Mouse (Mus musculus) stomach, embryonic 14.5 days (tissue): ENCODE measurements at regions not wholly inside any gene's neighbourhood (a gene's known extent, or its start where the extent isn't known, plus 50 kb on each side); places are given as distances from the start of the nearest gene placed in this dataset.

ENCODE experiments used
- ATAC-seq: fragments of 200-750 bp; cut with Nextera tagmentation; 2 replicates; pipeline ENCODE4 v1.8.0; 2017; ENCODE audit warnings: low read depth, moderate TSS enrichment; ENCODE audit not compliant: insufficient number of reproducible peaks, insufficient read depth, low FRiP score
- H3K27ac ChIP-seq: fragments of 300-500 bp; sonication (generic); 2 replicates; pipeline ENCODE4 v1.5.1; 2014; ENCODE audit warnings: mild to moderate bottlenecking, low read length, moderate library complexity, mixed read lengths
- H3K27me3 ChIP-seq: fragments of 300-500 bp; sonication (generic); 2 replicates; pipeline ENCODE4 v1.6.1; 2014; ENCODE audit warnings: low read length, control low read depth, mixed read lengths; ENCODE audit not compliant: control insufficient read depth, insufficient read depth
- H3K36me3 ChIP-seq: fragments of 300-500 bp; sonication (generic); 2 replicates; pipeline ENCODE4 v1.6.1; 2014; ENCODE audit warnings: mild to moderate bottlenecking, control low read depth, low read length, moderate library complexity, mixed read lengths; ENCODE audit not compliant: control insufficient read depth, insufficient read depth
- H3K4me1 ChIP-seq: fragments of 300-500 bp; sonication (generic); 2 replicates; pipeline ENCODE4 v1.6.1; 2014; ENCODE audit warnings: low read length, control low read depth, mixed read lengths; ENCODE audit not compliant: control insufficient read depth, insufficient read depth
- H3K4me2 ChIP-seq: fragments of 300-500 bp; sonication (generic); replicated peaks from 2 replicates; pipeline ENCODE4 v1.6.1; 2014; ENCODE audit warnings: low read depth, low read length, control low read depth
- H3K4me3 ChIP-seq: fragments of 300-500 bp; sonication (generic); 2 replicates; pipeline ENCODE4 v1.5.1; 2014; ENCODE audit warnings: low read depth, low read length, control low read depth
- H3K9ac ChIP-seq: fragments of 300-500 bp; sonication (generic); replicated peaks from 2 replicates; pipeline ENCODE4 v1.6.1; 2014; ENCODE audit warnings: low read depth, mild to moderate bottlenecking, control low read depth, low read length, moderate library complexity, mixed read lengths
- H3K9me3 ChIP-seq: fragments of 300-500 bp; sonication (generic); 2 replicates; pipeline ENCODE4 v1.6.1; 2016; ENCODE audit warnings: low read depth, low read length, control low read depth; ENCODE audit not compliant: control insufficient read depth
- whole genome bisulfite sequencing: fragments of 180-500 bp; shearing (Covaris S2); extraction: QIAGEN DNeasy Blood & Tissue Kit; methylation state at CpG from one replicate; pipeline ENCODE4 v1.1.7; 2014; 5-methylcytosine and 5-hydroxymethylcytosine counted together

DNA sequence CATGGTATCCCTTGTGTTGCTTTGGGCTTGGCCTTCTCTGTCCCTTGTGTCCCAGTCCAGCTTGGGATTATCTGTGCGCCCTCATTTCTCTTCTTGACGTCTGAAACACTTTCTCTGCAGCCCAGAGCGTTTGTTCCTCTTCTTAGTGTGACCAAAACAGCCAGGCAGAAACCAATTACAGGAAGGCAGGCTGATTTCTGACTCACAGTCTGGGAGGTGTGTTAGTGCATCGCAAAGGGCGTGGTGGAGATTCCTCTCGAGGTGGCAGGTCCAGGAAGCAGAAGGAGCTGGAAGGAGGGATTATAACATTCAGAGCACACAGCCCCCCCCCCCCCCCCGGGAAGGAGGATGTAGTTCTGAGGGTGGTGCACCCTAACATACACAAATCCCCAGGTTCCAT, 64.6 kb upstream of the Errfi1 start:
- H3K9ac ChIP-seq = no peak overlapping the region
- no peak overlapping the region for H3K4me2 ChIP-seq
- H3K9me3 ChIP-seq = no peaks in the 10 kb centered on the region
- H3K27me3 ChIP-seq = no peaks in the 10 kb centered on the region
- no peak for ATAC-seq
- H3K27ac ChIP-seq = no peak overlapping the region
- no peak overlapping the region for H3K4me3 ChIP-seq
- 50% methylated on average over 7 of the region's 7 CpGs for WGBS
- H3K4me1 ChIP-seq = 0 out of 2 replicates have a peak, but pooled peaks cover 4% of the 10 kb centered on the region
- H3K36me3 ChIP-seq = no peaks in the 10 kb centered on the region

DNA sequence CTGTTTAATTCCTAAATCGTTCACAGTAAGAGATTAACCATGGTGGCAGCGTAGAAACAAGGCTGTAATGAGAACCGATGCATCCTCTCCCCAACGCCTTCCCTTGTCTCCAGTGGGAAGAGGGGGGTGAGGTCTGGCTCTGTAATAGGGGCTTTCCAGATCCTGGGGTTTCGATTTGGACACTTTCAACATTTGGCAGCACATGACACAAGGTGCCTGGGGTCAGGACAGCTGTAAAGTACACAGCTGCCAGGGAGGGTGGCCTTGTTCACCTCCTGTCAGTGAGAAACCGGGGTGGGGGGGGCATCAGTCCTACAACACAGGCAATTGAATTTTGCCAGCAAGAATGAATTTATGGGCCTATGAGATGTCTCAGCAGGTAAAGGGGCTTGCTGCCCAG, 66.6 kb upstream of the Errfi1 start:
- Histone ChIP-seq H3K36me3 (no peaks in the 10 kb centered on the region), H3K9ac (no peak overlapping the region), H3K9me3 (no peaks in the 10 kb centered on the region), H3K4me1 (0 out of 2 replicates have a peak, but pooled peaks cover 4% of the 10 kb centered on the region), H3K4me3 (no peak overlapping the region), H3K4me2 (no peak overlapping the region), H3K27me3 (no peaks in the 10 kb centered on the region), H3K27ac (no peak overlapping the region)
- WGBS = 53% methylated on average over 6 of the region's 6 CpGs
- ATAC-seq = no peak

DNA sequence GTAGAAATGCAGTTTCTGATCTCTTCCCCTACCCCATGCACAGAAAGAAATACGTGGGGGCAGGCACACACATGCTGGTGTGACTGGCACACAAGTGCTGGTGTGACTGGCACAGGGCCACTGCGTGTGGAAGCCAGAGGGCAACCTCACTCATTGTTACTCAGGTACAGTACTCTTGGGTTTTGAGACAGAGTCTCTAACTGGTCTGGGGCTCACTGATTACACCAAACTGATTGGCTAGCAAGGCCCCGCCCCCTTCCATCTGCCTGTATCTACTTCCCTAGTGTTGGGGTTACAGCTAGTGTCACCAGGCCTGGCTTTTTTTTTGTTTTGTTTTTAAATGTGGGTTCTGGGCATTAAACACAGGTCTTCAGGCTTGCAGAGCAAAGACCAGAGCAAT, 67.1 kb upstream of the Errfi1 start:
- no peak overlapping the region for H3K4me2 ChIP-seq
- H3K36me3 ChIP-seq = no peaks in the 10 kb centered on the region
- no peak for ATAC-seq
- no peaks in the 10 kb centered on the region for H3K27me3 ChIP-seq
- no peak overlapping the region for H3K27ac ChIP-seq
- H3K4me1 ChIP-seq = 0 out of 2 replicates have a peak, but pooled peaks cover 4% of the 10 kb centered on the region
- H3K9me3 ChIP-seq = no peaks in the 10 kb centered on the region
- 88% methylated on average over 3 of the region's 3 CpGs for WGBS
- no peak overlapping the region for H3K4me3 ChIP-seq
- H3K9ac ChIP-seq = no peak overlapping the region

DNA sequence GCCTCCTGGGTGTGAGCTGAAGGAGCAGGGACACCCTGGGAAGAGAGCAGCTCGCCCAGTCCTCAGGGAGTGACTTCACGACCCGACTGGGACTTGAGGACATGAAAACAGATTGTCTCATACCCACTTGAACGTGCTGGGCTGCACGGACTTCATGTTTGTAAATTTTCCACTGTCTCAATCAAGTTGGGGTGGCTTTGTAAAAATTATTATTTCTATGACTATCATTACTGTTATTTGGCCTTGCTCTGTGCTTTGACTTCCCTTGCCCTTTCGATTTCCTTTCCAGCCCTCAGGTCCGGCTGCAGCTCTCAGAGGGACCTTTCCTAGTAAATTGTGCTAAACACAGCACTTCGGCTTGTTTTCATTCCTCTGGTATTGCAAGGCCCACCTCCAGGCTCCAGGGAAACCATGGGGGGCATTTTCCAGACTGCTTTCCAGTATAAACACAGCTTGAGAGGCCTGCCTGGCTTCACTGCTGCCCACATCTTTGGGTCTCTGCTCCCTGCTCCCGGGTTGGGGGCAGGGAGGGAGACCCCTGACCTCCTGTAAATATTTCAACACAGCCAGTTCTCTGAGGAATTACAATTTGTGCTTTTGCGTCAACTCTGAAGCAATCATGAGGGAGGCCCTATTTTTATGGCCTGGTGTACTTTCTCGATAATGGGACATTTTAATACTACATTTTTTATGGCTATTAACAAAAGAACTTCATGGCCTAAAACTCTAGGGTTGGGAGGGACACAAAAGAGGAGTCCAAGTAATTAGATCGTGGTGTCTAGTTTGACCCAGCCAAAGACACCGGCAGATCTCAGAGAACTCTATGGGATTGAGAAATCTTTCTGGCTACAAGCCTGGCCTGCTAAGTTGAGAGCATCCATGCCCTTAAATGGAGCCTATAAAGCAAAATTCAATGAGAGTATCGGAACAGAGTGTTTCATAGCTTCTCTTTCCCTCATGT, 68.9 kb upstream of the Errfi1 start:
- no peaks in the 10 kb centered on the region for H3K27me3 ChIP-seq
- no peak overlapping the region for H3K4me2 ChIP-seq
- no peak overlapping the region for H3K4me3 ChIP-seq
- H3K9me3 ChIP-seq = no peaks in the 10 kb centered on the region
- H3K36me3 ChIP-seq = no peaks in the 10 kb centered on the region
- no peak overlapping the region for H3K27ac ChIP-seq
- 33% methylated on average over 14 of the region's 14 CpGs for WGBS
- no peak for ATAC-seq
- no peak overlapping the region for H3K9ac ChIP-seq
- H3K4me1 ChIP-seq = peaks cover 10% of the 10 kb centered on the region; the same call in 1 of the 2 replicates

DNA sequence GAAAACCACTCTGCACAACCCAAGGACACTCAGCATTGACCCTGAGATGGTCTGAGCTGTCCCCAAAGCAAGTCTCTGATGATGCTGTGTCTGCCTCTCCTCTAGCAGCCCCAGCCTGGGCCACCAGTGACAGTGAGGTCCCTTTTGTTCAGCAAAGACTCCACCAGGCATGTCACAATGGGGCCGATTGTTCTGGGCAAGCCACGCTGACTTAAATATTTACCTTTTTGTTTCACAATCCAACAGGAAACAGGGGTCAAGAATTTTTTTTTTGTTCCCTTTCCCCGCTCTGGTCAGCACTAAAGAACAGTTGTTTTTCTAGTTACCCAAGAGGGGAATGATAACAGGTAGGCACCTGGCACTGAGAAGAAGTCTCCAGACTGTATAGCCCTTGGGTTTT, 72.4 kb upstream of the Errfi1 start:
- H3K9ac ChIP-seq = no peak overlapping the region
- H3K9me3 ChIP-seq = no peaks in the 10 kb centered on the region
- H3K36me3 ChIP-seq = no peaks in the 10 kb centered on the region
- no peak overlapping the region for H3K4me2 ChIP-seq
- 40% methylated on average over 3 of the region's 3 CpGs for WGBS
- peaks cover 15% of the 10 kb centered on the region for H3K4me1 ChIP-seq
- ATAC-seq = peak; percentile 68; the same call in 1 of the 2 replicates
- H3K4me3 ChIP-seq = no peak overlapping the region
- H3K27ac ChIP-seq = peak overlapping the region; percentile 62; the same call in 1 of the 2 replicates
- no peaks in the 10 kb centered on the region for H3K27me3 ChIP-seq

DNA sequence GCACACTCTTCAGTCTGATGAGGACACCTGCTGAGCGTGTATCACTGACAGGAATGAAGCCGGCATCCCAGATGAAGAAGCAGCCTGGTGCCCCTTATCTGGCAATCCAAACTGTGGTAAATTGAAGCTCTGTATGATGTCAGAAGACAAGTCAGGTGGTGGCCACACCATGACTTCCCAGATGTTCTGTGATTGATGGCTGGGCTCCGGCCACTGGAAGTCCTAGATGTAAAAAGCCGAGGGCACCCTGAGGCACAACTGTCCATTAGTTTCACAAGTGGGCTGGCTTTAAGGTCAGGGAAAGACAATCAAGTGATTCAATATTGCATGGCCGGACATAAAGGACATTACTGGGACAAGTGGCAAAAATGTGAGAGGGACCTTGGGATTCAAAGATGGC, 74.4 kb upstream of the Errfi1 start:
- no peak overlapping the region for H3K4me2 ChIP-seq
- H3K27ac ChIP-seq = no peak overlapping the region
- H3K9ac ChIP-seq = no peak overlapping the region
- H3K4me3 ChIP-seq = no peak overlapping the region
- no peaks in the 10 kb centered on the region for H3K36me3 ChIP-seq
- H3K4me1 ChIP-seq = peaks cover 15% of the 10 kb centered on the region
- H3K9me3 ChIP-seq = peaks cover 2% of the 10 kb centered on the region; the same call in 1 of the 2 replicates
- no peak for ATAC-seq
- 48% methylated on average over 5 of the region's 5 CpGs for WGBS
- H3K27me3 ChIP-seq = no peaks in the 10 kb centered on the region

DNA sequence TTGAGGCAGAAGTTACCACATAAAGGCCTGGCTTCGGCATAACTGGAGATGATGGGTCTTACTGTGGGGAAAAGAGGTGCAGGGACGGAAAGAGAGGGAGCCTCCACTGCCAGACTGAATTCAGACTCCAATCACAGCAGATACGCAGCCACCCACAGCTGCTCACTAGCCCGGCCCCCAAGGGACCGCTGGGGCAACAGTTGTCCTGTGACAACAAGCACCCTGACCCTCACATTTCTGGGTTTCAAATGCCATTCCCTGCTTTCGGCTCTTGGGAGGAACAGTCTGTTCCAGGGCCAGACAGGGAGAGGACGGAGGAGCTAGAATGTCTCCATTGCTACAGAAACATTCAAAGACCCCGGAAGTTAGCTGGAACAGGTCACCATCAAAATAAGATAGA, 75.0 kb upstream of the Errfi1 start:
- Histone ChIP-seq H3K27me3 (no peaks in the 10 kb centered on the region), H3K9me3 (peaks cover 5% of the 10 kb centered on the region; the same call in 1 of the 2 replicates), H3K36me3 (no peaks in the 10 kb centered on the region), H3K4me2 (no peak overlapping the region), H3K27ac (no peak overlapping the region), H3K4me3 (no peak overlapping the region), H3K4me1 (peaks cover 15% of the 10 kb centered on the region), H3K9ac (no peak overlapping the region)
- WGBS = 54% methylated on average over 8 of the region's 8 CpGs
- ATAC-seq = no peak

DNA sequence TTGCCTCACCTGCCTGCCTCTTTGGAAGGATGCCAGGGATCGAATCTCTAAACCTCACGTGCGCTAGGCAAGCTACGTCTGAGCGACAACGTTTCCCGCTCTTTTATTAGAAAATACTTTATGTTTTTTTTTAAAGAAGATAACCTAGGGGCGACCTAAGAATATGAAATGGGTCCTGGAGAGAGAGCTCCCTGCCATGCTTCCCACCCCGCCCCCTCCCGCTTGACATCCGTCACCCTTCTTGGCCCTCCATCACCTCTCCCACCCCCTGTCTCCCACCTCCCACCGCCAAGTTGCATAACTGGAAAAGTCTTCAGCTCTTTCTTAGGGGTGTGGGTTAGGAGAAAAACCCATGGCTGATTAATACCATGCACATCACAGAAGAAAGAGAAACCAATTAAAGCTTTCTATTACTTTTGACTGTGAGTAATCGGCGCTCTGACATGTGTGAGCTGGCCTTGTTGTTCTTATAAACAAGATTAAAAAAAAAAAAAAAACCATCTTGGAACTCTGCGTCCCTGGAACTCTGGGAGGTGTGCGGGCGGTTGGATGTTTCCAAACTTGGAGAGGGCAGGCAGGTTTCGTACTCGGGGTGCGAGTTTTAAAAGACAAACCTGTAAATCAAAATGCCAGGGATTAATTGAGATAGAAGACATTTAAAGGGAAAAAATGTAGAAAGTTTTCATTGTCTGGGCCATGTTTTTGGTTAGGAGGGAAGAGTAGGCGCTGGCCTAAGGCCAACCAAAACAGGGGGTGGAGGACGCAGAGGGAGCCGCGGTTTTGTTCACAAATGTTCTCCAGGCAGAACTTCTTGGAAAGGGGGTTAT, 77.8 kb upstream of the Errfi1 start:
- Histone ChIP-seq H3K4me3 (no peak overlapping the region), H3K9me3 (peaks cover 8% of the 10 kb centered on the region; the same call in 1 of the 2 replicates), H3K4me2 (no peak overlapping the region), H3K4me1 (peaks cover 13% of the 10 kb centered on the region), H3K9ac (no peak overlapping the region), H3K36me3 (no peaks in the 10 kb centered on the region), H3K27ac (no peak overlapping the region), H3K27me3 (no peaks in the 10 kb centered on the region)
- 73% methylated on average over 24 of the region's 24 CpGs for WGBS
- ATAC-seq = no peak
